Mouse (Mus musculus) frontal cortex, postnatal 10 days (tissue): ENCODE data around the gene Stx12.
"Not testable (repeated sequence)": the region's sequence is repeated elsewhere in the genome, so short reads cannot be mapped to it uniquely, and the experiment has no call there.

ENCODE experiments used
- DNase-seq, 2 experiments: peaks; one replicate each; pipeline ENCODE4 v3.0.0; 2022; ENCODE audit warnings: low spot score in 2 of 2, mixed read lengths in 1 of 2

The Stx12 gene

GRCm38 (mm10) chr4:132884064-132884843 lies at the start of gene Stx12:
Stx12 (minus strand) TSS chr4:132884509.
- DNase-seq, result peak; percentile 83 to 89

- DNase-seq, result no peak
Observed at GRCm38 (mm10) chr4:132932752-132933404, 48.6 kb upstream of the Stx12 start.

- no peak for DNase-seq
Observed at GRCm38 (mm10) chr4:132930784-132931183, 46.5 kb upstream of the Stx12 start.

DNA sequence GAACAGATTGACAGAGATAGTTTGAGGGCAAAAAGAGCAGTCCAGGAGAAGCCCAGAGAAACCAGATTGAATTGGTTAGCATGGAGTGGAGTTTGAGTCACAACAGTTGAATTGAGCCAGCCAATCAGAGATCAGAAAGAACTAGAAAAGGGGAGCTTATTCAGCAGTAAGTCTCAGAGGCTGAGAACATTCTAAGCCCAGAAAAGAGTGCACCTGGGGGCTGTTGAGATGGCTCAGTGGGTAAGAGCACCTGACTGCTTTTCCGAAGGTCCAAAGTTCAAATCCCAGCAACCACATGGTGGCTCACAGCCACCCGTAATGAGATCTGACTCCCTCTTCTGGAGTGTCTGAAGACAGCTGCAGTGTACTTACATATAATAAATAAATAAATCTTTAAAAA lies 42.2 kb upstream of the Stx12 start:
- DNase-seq, result not testable (repeated sequence)

GRCm38 (mm10) chr4:132922558-132923008 lies 38.3 kb upstream of the Stx12 start, which contains the start of gene Fam76a:
Fam76a (minus strand) TSS chr4:132922558.
- peak; percentile 100 for DNase-seq

- DNase-seq, result no peak
Observed at GRCm38 (mm10) chr4:132922061-132922530, 37.8 kb upstream of the Stx12 start.

DNA sequence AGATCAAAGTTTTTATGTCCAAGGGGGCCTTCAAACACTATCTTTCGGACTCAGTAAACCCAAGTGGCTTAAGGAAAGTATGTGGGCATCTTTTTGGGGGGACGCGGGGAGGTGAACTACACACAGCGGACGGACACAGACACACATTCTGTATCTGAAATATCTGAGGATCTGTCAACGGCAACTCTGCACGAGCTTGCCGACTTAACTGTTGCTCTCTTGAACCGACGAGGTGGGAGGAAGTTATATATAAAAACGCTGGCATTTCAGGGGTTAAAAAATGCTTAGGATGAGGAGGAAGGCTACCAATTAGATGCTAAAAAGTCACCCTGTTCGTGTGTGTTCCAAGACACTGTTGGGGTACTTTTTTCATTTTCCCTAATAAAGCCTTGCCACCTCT lies 37.2 kb upstream of the Stx12 start:
- no peak for DNase-seq

DNA sequence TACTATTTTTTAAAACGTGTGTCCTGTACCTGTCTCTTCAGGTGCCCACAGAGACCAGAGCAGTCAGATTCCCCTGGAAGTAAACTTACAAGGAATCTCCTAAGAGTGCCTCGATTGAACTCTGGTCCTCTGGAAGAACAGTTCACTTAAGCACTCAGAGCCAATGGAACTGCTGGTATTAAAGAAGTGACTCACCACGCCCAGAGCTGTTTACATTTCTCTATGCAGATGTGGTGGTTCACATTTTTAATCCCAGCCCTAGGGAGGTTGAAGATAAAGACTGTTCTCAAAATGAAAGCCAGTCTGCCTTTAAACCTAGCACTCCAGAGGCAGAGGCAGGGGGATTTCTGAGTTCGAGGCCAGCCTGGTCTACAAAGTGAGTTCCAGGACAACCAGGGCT lies 35.9 kb upstream of the Stx12 start:
- DNase-seq, result no peak

GRCm38 (mm10) chr4:132918493-132918892 lies 34.2 kb upstream of the Stx12 start:
- DNase-seq, result not testable (repeated sequence)

DNA sequence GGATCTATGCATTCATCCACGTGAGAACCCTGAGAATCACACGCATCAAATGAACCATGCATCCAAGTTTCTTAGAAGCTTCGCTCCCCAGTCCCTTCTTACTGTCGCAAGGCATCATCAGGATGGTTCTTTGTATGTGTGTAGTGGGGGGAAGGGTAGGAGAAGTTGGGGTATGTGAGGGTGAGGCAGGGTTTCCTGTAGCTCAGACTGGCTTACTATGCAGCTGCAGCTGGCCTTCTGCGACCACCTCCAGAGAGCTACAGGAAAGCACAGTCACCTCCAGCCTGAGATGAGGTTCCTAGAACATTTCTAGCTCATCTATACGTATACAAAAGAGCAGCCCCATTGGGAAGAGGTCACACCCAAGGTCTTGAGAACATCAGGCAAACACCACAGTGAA lies 27.8 kb upstream of the Stx12 start:
- no peak for DNase-seq

- DNase-seq, result no peak
Observed at GRCm38 (mm10) chr4:132905843-132906360, 21.6 kb upstream of the Stx12 start.

DNA sequence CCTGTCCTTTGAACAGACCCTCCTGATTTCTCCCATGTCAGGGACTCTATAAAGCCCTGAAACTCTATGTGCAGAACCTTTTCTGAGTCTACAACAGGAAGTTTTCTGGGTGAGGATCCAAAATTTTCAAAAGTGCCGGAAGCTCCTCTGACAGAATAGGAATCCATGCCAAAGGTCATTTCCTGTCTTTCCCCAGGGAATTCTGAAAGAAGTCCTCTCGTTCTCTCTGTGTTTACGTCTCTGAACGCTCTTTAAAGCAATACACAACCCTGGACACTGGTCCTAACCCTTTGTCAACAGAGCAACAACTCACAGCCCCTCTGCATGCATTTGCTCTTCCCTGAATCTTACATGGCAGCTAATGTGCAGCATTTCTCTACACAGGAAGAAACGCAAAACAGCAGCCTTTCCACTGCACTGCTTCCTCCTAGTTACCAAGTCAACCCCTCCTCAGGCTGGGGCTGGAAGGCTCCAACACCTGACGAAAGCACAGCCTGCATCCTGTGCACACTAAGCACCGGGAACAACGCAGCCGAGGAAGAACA lies 20.5 kb upstream of the Stx12 start:
- no peak for DNase-seq

- DNase-seq, result no peak
Observed at GRCm38 (mm10) chr4:132904071-132904470, 19.8 kb upstream of the Stx12 start.

- DNase-seq, result no peak
Observed at GRCm38 (mm10) chr4:132898197-132898596, 13.9 kb upstream of the Stx12 start.

- no peak for DNase-seq
Observed at GRCm38 (mm10) chr4:132894402-132894801, 10.1 kb upstream of the Stx12 start.

DNA sequence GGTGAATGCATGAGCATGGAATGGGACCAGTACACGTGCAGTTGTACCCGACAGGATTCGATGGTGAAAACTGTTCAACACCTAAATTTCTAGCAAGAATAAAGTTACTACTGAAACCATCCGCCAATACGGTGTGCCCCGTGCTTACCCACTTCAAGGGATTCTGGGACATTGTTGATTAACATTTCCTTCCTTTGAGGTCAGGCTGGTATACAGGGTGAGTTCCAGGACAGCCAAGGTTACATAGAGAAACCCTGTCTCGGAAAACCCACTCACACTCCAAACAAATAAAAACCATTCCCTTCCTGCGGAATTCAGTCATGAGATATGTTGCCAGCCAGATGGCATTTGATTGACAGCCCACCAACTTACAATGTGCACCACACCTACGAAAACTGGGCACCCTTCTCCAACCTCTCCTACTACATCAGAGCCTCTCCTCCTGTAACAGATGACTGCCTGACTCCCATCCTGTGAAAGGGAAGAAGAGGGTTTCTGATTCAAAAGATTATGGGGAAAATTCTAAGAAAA lies 600 bp upstream of the Stx12 start:
- no peak for DNase-seq

DNA sequence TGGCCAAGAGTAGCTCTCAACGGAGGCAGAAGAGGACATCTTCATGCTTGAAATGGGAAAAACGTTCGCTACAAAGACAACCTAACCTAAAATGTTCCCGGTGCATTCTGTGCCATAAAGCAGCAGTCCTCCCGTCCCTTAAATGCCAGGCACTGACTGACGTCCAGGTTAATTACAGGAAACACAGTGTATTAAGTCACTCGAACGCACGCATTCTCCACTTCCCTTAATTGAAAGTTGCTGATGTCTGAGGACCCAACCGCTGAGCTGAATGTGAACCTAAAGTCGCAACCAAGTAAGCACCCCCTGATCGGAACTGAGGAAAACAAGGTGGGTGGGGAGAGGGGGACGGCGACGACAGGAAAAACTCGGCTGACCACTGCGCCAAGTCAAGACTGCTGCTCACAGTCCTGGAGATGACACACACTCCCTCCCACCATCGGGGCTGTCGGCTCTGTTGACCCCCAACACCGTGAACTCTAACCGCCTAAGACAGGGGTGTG lies 697 bp downstream of the Stx12 start:
- DNase-seq, result no peak

DNA sequence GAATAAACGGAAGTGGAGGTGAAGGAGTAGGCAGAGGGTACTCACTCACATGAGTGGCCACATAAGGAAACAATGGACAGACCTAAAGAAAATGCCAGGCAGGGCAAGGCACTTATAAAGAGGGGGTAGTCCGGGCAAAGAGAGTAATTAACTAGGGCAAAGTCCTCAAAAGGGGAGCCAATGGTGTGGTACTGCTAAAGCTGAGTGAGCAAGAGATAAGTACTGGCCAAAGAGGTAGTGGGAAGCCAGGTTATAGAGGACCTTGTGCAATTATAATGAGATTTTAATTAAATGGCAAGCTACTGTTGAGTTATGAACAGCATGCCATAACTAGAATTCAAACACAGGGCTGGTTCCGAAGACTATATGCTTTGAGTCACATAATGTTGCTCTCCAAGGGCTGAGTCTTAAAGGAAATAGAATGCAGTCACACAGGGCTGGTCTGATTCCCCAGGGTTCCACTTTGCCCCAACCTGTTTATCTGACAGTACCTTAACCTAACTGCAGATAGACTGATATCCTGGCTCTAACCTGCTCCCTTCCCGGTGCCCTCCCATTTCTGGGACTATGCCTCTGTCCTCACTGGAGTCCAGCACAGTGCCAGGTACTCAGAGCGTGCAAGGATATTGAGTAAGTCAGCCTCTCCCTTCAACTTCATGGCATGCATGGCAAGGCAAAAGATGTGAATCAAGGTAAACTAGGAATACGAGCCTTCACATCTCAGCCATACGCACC lies 9.8 kb downstream of the Stx12 start:
- DNase-seq, result no peak

DNA sequence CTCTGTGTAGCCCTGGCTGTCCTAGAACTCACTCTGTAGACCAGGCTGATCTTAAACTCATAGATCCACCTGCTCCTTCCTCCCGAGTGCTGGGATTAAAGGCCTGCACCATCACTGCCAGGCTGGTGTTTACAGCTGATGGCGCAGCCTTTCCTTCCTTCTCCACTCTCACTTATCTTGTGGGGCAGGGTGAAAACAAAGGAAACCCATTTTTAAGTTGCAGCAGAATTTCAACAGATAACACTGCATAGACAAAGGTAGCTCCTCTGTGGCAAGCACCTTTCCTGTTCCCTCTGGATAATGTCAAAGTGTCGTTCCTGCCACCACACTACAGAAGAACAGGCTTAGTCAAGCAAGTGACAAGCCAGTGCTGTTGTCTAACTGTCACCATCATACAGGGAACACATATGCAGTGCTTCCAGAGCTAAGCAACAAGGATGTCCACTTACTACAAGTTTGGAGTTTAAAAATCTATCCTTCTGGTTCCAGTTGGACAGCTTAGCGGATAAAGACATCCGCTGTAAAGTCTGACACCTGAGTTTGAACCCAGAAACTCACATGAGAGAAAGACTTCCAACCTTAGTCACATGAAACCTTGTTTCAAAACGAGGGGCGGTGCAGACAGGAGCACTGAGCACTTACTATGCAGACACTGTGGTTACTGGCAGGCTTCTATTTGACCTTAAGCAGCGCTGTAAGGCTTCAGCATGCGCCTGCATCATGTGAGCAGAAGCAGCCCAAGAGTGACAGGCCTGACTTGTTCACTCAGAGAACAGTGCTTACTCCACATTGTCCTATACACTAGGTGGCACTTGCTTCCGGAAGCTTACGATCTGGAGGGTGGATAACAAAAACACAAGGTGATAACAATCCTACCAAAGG lies 10.6 kb downstream of the Stx12 start:
- no peak for DNase-seq

DNA sequence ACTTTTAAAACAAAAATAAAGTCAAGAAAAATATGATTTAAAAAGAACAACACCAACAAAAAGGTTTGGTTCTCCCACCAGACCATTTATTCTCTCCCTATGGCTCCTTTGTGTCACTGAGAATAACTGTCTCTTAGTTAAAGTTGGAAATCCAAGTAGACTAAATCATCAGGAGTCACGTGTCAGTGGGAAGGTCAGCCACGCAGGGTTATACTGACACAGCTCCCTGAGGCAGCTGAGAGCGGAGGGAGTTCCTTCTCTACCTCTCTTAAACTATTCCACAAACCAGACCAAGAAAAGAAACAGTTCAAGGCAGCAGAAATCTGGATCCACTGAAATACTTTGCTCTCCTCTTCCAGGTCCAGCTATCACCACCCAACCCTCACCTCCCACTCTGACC lies 13.2 kb downstream of the Stx12 start:
- no peak for DNase-seq
